Mouse (Mus musculus): Measurements from ENCODE around the gene Parp3.

The Parp3 gene

DNA sequence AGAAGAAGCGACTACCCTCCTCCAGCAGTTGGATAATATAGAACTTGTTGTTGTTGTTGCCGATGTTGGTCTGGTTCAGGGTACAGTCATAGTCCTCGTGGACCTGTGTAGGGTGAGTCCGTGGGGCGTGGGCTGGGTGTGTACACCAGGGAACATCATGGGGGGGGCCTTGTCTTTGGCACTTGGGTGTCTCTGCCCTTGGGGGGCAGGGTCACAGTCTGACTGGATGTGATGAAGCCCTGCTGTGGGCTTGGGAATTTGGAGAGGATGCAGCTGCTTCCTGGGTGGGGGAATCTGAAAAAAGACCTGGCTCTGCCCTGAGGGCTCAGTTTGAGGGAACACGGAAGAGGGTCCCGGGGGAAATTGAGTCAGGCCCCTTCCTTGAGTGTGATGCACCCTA is 1.7 kb downstream of the Parp3 start:
- peak; percentile 34 for DNase-seq (ENCODE audit: low spot score)

DNA sequence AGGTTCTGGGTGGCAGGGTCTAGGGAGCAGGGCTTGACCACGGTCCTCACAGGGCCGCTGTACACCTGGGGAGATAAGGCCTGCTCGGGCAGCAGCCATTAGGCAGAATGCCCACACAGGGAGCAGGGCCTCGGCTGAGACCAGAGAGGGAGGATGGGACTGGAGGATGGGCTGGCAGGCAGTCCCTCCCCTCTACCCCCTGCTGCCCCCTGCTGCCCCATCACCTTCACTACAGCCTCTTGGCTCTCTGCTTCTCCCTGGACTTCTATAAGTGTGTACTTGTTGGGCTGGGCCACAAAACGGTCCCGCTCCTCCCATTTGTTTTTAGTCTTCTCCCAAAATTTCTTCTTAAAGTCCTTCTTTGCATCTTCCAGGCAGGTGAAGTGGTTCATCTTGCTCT is 2.3 kb downstream of the Parp3 start:
- peak; percentile 82 for DNase-seq (ENCODE audit: low spot score)

GRCm38 (mm10) chr9:106473753-106474105 is 3.0 kb downstream of the Parp3 start:
- no peak for DNase-seq (ENCODE audit: low spot score)

- no peak for DNase-seq (ENCODE audit: low spot score)
Measured at GRCm38 (mm10) chr9:106473081-106473752, 3.5 kb downstream of the Parp3 start.

GRCm38 (mm10) chr9:106472321-106472720 is 4.4 kb downstream of the Parp3 start:
- DNase-seq (ENCODE audit: low spot score), result peak; percentile 59

GRCm38 (mm10) chr9:106471892-106472291 is 4.9 kb downstream of the Parp3 start:
- DNase-seq (ENCODE audit: low spot score), result no peak

DNA sequence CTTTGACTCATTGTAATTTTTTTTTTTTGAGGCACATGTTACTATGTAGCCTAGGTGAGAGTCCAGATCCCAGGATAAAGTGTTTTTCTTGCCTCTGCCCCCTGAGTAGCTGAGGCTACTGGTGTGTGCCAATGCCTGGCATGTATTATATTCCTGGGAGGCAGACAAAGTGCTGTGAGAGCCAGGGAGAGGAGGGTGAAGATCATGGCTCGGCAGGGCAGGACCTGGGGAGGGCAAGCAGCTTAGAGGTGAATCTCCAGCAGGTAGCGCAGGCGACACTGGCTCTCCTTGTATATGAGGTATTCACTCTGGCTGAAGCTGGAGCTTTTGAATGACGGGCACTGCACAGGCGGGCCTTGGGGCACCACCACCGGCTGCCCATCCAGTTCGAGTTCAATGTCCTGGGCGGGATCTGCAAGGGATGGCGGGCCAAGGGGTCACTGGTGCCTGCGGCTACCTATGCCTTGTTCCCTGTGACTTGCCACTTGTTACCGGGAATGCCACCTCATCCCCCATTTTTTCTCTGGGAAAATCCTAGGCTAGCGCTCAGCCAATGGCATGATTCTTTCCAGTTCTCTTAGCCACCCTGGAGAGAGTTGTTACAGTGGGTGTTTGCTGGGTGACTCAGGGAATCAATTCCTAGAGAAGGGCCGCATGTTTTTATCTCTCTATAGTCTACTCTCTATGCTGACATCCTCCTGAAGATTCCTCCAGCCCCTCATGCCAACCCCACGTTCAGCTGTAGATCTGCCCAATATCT is 5.6 kb downstream of the Parp3 start:
- no peak for DNase-seq (ENCODE audit: low spot score)

DNA sequence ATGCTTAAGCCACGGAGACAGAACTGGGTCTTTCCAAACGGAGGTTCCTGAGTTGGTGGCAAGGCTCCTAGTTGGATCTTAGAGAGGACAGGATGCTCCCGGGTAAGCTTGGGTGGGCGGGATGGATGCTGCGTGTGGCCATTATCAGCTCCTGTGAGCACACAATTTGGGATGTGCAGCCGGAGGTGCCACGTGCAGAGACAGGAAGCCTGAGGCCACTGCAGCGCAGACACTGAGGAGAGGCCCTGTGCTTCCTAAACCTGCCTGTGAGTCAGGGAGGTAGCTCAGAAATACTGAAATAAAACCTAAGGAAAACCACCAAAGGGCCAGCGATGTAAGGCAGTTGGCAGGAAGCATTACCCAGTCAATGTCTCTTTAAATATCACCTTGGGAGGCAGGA is 7.0 kb downstream of the Parp3 start:
- no peak for DNase-seq (ENCODE audit: low spot score)

DNA sequence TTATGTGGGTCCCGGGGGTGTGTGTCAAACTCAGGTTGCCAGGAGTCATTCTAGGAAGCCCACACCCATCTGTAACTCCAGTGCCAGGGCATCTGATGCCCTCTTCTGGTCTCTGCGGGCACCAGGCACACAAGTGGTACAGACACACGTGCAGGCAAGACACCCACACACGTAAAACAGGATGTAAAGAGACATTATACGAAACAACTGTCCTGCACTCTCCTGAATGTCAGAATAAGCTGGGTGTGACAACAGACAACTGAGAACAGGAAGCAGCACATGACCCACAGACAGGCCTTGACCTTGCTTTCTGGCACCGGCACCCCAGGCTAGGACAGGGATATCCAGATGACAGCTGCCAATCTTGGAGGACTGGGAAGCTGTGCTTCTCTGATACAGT is 7.4 kb downstream of the Parp3 start:
- DNase-seq (ENCODE audit: low spot score), result no peak

GRCm38 (mm10) chr9:106467746-106468145 is 9.0 kb downstream of the Parp3 start:
- DNase-seq (ENCODE audit: low spot score), result no peak

DNA sequence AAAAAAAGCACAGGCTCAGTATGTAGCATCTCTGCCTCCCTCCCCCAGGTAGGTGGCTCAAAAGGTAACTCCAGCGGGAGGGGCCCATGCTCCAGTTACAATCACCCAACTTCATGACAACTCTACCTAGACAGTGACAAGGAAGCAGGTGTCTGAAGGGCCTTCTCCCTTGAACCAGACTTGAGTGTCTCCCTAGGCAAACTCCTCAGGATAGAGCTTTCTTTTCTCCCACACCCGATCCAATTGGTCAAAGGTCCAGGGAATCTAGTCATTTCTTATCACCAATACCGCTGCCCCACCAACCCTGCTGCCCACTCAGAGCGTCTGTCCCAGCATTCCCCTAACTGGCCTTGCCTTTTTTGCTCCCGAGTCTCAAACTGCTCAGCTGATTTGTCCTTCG is 10.0 kb downstream of the Parp3 start:
- DNase-seq (ENCODE audit: low spot score), result no peak

- DNase-seq (ENCODE audit: low spot score), result no peak
Measured at GRCm38 (mm10) chr9:106465571-106466200, 11.1 kb downstream of the Parp3 start, which contains the start of gene Gpr62. Gene Gpr62 (minus strand): TSS chr9:106465938.

DNA sequence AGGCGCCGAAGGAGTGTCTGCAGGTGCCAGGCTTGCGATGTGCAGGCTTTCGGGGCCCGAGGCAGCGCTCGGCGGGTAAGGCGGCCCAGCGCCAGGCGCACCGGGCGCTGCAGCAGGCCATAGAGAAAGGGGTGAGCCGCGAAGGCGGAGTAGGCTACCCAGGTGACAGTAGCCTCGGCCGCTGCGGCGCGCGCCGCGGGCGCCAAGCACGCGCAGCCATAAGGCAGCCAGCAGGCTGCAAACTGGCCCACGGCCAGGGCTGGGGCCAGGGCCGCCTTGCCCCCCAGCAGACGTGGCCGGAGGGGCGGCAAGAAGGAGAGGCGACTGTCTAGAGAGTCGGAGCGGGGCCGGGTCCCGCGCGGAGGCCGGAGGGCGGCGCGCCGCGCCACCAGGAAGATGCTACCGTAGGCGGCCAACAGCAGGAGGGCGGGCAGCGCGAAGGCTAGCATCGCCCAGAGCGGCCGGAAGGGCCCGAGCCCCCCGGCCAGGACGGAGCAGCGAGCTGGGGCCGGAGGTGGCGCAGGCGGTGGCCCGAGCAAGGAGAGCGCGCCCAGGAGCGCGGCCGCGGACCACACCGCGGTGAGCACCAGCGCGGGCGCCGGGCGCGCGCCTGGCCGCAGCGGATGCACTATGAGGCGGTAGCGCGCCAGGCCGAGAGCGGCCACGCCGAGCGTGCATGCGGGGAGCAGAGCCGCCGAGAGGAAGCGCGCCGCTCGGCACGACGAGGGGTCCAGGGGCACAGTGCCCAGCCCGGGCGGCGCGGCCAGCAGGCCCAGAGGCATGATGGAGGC is 11.8 kb downstream of the Parp3 start:
- DNase-seq (ENCODE audit: low spot score), result no peak

DNA sequence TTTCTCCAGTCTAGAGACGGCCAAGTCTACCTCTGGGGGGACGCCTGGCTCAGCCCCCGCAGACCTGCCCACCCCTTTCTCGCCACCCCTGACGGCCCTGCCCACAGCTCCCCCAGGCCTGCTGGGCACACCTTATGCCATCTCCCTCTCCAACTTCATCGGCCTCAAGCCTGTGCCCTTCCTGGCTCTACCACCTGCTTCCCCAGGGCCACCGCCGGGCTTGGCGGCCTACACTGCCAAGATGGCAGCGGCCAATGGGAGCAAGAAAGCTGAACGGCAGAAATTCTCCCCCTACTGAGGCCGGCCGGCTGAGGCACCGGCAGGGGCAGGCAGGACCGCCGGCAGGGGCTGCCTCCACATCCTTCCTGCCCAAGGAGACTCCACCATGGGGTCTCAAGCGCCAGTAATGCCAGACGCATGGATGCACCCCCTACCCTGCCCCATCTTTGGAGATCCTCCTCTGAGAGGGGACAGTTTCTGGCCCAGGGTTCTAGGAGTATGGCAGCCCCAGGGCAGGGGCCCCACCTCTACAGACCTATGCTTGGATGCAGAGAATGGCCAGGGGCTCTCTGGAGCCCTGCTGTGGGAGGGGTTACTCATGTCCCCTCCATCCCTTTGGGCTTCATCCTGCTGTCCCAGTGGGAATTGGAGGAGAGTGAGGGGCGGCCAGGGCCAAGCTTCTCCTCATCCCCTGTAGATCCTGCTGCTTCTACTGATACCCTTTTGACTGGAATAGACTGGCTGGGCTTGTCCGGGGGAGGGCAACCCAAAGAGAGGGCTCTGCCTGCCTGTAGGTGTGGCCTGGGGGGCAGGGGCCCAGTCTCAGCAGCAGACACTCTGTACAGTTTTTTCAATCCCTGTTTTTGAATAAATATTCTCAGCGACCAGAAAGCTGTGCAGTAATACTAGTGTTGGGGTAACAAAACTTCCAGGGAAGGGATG is 13.4 kb downstream of the Parp3 start:
- no peak for DNase-seq (ENCODE audit: low spot score)

GRCm38 (mm10) chr9:106462430-106462800 is 14.3 kb downstream of the Parp3 start:
- no peak for DNase-seq (ENCODE audit: low spot score)

DNA sequence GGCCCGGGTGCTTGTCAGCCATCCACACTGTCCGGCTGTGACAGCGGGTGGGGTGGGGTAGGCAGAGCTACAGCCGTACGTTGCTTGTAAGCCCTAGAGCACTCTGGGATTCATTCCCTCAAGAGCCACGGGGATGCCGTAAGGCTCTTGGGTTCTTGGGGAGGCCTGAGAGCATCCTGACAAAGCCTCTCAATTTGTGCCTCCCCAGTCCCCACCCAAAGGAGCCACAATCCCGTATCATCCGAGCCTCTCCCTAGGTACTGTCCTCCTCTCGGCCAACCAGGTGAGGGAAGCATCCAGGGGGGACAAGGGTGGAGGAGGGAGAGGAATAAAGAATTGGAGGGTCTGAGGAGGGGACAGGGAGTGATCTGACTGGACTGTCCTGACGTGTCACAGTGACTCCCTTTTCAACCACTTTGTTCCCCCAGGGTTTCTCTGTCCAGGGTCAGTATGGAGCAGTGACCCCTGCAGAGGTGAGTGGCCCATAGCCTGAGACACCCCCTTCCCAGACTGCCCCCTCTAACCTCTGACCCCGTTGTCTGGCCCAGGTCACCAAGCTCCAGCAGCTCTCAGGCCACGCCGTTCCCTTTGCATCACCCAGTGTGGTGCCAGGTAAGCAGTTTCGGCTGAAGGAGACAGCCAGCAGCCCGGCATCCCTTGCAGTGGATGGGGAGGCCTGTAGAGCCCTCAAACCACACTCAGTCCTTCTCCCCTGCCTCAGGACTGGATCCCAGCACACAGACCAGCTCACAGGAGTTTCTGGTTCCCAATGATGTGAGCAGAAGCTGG is 14.9 kb downstream of the Parp3 start:
- no peak for DNase-seq (ENCODE audit: low spot score)

GRCm38 (mm10) chr9:106461026-106461415 is 15.7 kb downstream of the Parp3 start:
- no peak for DNase-seq (ENCODE audit: low spot score)

DNA sequence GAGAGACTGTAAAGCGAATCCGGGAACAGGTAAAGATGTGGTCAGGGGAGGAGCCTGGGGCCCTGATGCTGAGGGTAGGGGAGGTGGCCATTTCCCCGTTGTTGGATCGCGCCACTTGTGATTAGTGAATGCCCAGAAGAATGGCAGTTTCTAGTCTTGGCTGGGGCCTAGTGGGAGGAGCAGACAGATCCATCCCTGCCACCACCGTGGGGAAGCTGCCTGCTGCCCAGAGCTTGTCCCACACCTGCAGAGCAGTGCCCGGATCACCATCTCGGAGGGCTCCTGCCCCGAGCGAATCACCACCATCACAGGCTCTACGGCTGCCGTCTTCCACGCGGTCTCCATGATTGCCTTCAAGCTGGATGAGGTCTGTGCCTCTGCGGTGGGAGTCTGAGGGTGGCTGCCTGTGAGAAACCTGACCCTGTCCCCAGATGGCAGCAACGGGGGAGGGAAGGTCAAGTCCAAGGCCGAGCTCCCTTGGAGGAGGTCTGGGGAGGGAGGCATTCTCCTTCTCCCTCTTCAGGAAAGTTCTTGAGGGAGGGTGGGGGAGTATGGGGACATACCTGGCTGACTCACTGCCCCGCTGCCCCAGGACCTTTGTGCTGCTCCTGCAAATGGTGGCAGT is 16.2 kb downstream of the Parp3 start:
- DNase-seq (ENCODE audit: low spot score), result no peak

- no peak for DNase-seq (ENCODE audit: low spot score)
Measured at GRCm38 (mm10) chr9:106459946-106460345, 16.8 kb downstream of the Parp3 start.

- no peak for DNase-seq (ENCODE audit: low spot score)
Measured at GRCm38 (mm10) chr9:106457920-106458319, 18.8 kb downstream of the Parp3 start.

Data from adipocyte (in vitro differentiated cells).